In the genomic region with DNA sequence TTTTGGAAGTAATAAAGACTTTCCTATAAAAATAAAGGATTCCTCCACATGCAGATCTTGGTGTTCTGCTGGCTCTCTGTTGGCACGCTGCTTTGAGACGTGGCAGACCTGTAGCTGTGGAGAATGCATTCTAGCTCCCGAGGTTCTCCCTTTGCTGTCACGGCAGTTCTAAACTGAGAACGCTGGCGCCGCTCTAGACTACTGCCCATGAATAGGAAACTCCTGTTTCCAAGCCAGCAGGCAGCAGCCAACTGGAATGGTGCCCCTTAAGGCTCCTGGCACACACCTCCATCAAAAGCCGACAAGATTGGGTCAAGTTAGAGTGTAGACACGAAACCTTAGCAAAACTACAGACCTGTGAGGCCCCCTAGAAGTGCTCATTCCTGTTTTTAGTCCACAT, we compare ENCODE assay signal across 13 mouse cellular contexts. TPM values are rescaled to one million over a fixed set of nuclear protein-coding genes. Genes with fewer than 3 reads are reported as not detected.
DNase-seq lines count a peak whose midpoint lies in the region; ATAC-seq and TF ChIP-seq lines count a peak whose summit lies in the region.
"Had no signal": no experiment of that assay in that cellular context is flagged by ENCODE, and none has a peak within 500 bp of the region (broad histone marks: within the 10 kb centered on the region; RNA-seq: fewer than 3 reads in every experiment).

No protein-coding gene starts in this region.

- 29% methylated on average over 9 of the region's 9 CpGs for WGBS in liver, adult 2 months
- WGBS in liver, embryonic 12.5 days (ENCODE audit: insufficient replicate concordance): 87% methylated on average over 9 of the region's 9 CpGs
- 93% methylated on average over 9 of the region's 9 CpGs for WGBS in forebrain, embryonic 12.5 days

- peaks cover 30% of the 10 kb centered on the region; the same call in 1 of the 2 replicates for H3K79me2 ChIP-seq in liver, adult 2 months (ENCODE audit: control insufficient read depth, insufficient read depth, low read length)

- H3K4me1 ChIP-seq in liver, adult 2 months (ENCODE audit: control insufficient read depth, insufficient read depth, low read length): peaks cover 43% of the 10 kb centered on the region
- H3K4me1 ChIP-seq in liver, embryonic 12.5 days: peaks cover 64% of the 10 kb centered on the region
- H3K4me1 ChIP-seq in forebrain, embryonic 12.5 days: no peaks in the 10 kb centered on the region

- H3K27me3 ChIP-seq in liver, adult 2 months (ENCODE audit: control insufficient read depth, insufficient read depth, low read length): no peaks in the 10 kb centered on the region
- H3K27me3 ChIP-seq in liver, embryonic 12.5 days (replicated peaks): no peaks in the 10 kb centered on the region
- no peaks in the 10 kb centered on the region for H3K27me3 ChIP-seq in forebrain, embryonic 12.5 days
- H3K27me3 ChIP-seq: megakaryocyte, embryonic 14.5 days; Patski had no signal

- no peak overlapping the region for H3K9ac ChIP-seq in liver, adult 2 months (ENCODE audit: low read depth, low read length)
- no peak overlapping the region; the same call in 1 of the 2 replicates for H3K9ac ChIP-seq in liver, embryonic 12.5 days
- no peak overlapping the region for H3K9ac ChIP-seq in forebrain, embryonic 12.5 days

- H3K9me3 ChIP-seq in liver, embryonic 12.5 days (replicated peaks): no peaks in the 10 kb centered on the region
- no peaks in the 10 kb centered on the region for H3K9me3 ChIP-seq in forebrain, embryonic 12.5 days

- H3K27ac ChIP-seq in liver, adult 2 months (replicated peaks; ENCODE audit: insufficient read depth, low read depth, low read length): peak overlapping the region; percentile 92
- no peak overlapping the region for H3K27ac ChIP-seq in liver, embryonic 12.5 days
- no peak overlapping the region for H3K27ac ChIP-seq in forebrain, embryonic 12.5 days
- H3K27ac ChIP-seq: stomach, postnatal 0 days had no signal

- ATAC-seq in cerebellum, adult (ENCODE audit: insufficient number of reproducible peaks, low FRiP score, low TSS enrichment): peak; percentile 20; the same call in 1 of the 2 replicates
- ATAC-seq in liver, embryonic 12.5 days: no peak
- ATAC-seq in forebrain, embryonic 12.5 days (ENCODE audit: low FRiP score): no peak
- ATAC-seq: hindbrain, embryonic 16.5 days; Patski had no signal

- intact Hi-C loops in heart, postnatal 10 days (cut with DNase I): no loop called here

- H3K4me3 ChIP-seq in liver, adult 2 months (ENCODE audit: insufficient read depth, low read depth, low read length): no peak overlapping the region
- H3K4me3 ChIP-seq in liver, embryonic 12.5 days: no peak overlapping the region
- H3K4me3 ChIP-seq in forebrain, embryonic 12.5 days (replicated peaks): no peak overlapping the region
- H3K4me3 ChIP-seq: megakaryocyte, embryonic 14.5 days had no signal

- DNase-seq in cerebellum, postnatal 4 days (ENCODE audit: low spot score in 2 of 2): no peak
- DNase-seq in liver, adult 2 months (ENCODE audit: extremely low read depth, low read depth, low spot score): peak; percentile 87
- peak; percentile 71 for DNase-seq in heart, postnatal 10 days
- DNase-seq in right cerebral cortex, postnatal 25 days: peak; percentile 41
- no peak for DNase-seq in lung, postnatal 14 days

- 0 out of 2 replicates have a peak, but pooled peaks have one; percentile 12 for TF ChIP-seq CTCF in liver, adult 2 months (IDR thresholded peaks at IDR 0.05; ENCODE audit: low read depth, low read length)

- peaks cover 3% of the 10 kb centered on the region; the same call in 1 of the 2 replicates for H3K36me3 ChIP-seq in liver, adult 2 months (ENCODE audit: control insufficient read depth, insufficient read depth, low read length)
- H3K36me3 ChIP-seq in liver, embryonic 12.5 days: peaks cover 48% of the 10 kb centered on the region
- H3K36me3 ChIP-seq in forebrain, embryonic 12.5 days (replicated peaks): no peaks in the 10 kb centered on the region; the same call in none of the 2 replicates

- no peak overlapping the region for H3K4me2 ChIP-seq in liver, embryonic 12.5 days
- H3K4me2 ChIP-seq in forebrain, embryonic 12.5 days: no peak overlapping the region
- H3K4me2 ChIP-seq: liver, embryonic 11.5 days had no signal

- TF ChIP-seq POLR2A in liver, adult 2 months (IDR thresholded peaks at IDR 0.05; ENCODE audit: extremely low read depth, insufficient read depth, low read length): no peak

RNA-seq across cellular contexts. Expression of gene Lpcat3, which starts 10.8 kb away (rescaled TPM):
- total RNA-seq in liver, adult 2 months (2014; rRNA removed): 72.4 and 99.9 TPM in 2 replicates
- 172 and 188 TPM in 2 replicates for polyA plus RNA-seq in liver, adult 2 months (2012; rRNA removed)
- polyA plus RNA-seq in liver, embryonic 12.5 days (2016; fragmentation: Nextera tagmentation; extraction: Ambion mirVana): 67.1 and 74.5 TPM in 2 replicates
- total RNA-seq in heart, postnatal 10 days (2021): 10 to 100 TPM; 56.5 to 68.8 TPM
- polyA plus RNA-seq in forebrain, embryonic 12.5 days (2016; fragmentation: Nextera tagmentation; extraction: Ambion mirVana): 28.1 and 35.0 TPM in 2 replicates

RNA-seq across cellular contexts. Expression of gene C1s2, which starts 37.7 kb away (rescaled TPM):
- 0.09 TPM in 1 of 2 replicates, not detected in the other for total RNA-seq in liver, adult 2 months (2014; rRNA removed)
- not detected in 2 replicates for polyA plus RNA-seq in liver, adult 2 months (2012; rRNA removed)
- polyA plus RNA-seq in liver, embryonic 12.5 days (2016; fragmentation: Nextera tagmentation; extraction: Ambion mirVana): not detected in 2 replicates
- under 1 TPM; 0.26 to 0.45 TPM for total RNA-seq in heart, postnatal 10 days (2021)
- polyA plus RNA-seq in forebrain, embryonic 12.5 days (2016; fragmentation: Nextera tagmentation; extraction: Ambion mirVana): 0.08 TPM in 2 replicates
- polyA plus RNA-seq: hindbrain, embryonic 16.5 days; liver, embryonic 11.5 days had no signal

RNA-seq across cellular contexts. Expression of gene Emg1, which starts 38.4 kb away (rescaled TPM):
- 97.4 and 99.6 TPM in 2 replicates for total RNA-seq in liver, adult 2 months (2014; rRNA removed)
- 46.0 and 56.3 TPM in 2 replicates for polyA plus RNA-seq in liver, adult 2 months (2012; rRNA removed)
- 200 TPM in 2 replicates for polyA plus RNA-seq in liver, embryonic 12.5 days (2016; fragmentation: Nextera tagmentation; extraction: Ambion mirVana)
- total RNA-seq in heart, postnatal 10 days (2021): 10 to 100 TPM; 64.2 to 66.4 TPM
- polyA plus RNA-seq in forebrain, embryonic 12.5 days (2016; fragmentation: Nextera tagmentation; extraction: Ambion mirVana): 194 and 199 TPM in 2 replicates

RNA-seq across cellular contexts. Expression of gene Phb2, which starts 38.5 kb away (rescaled TPM):
- total RNA-seq in liver, adult 2 months (2014; rRNA removed): 140 and 151 TPM in 2 replicates
- 209 and 210 TPM in 2 replicates for polyA plus RNA-seq in liver, adult 2 months (2012; rRNA removed)
- 433 and 443 TPM in 2 replicates for polyA plus RNA-seq in liver, embryonic 12.5 days (2016; fragmentation: Nextera tagmentation; extraction: Ambion mirVana)
- 100 to 1,000 TPM; 394 to 399 TPM for total RNA-seq in heart, postnatal 10 days (2021)
- polyA plus RNA-seq in forebrain, embryonic 12.5 days (2016; fragmentation: Nextera tagmentation; extraction: Ambion mirVana): 330 and 338 TPM in 2 replicates

Comparison
In these comparisons a context has a peak if more than half of its experiments do, and no peak if none do; other contexts are left out.
1. DNase-seq: peak in liver, adult 2 months (single experiment), heart, postnatal 10 days (2 of 2) and right cerebral cortex, postnatal 25 days (single experiment); none in cerebellum, postnatal 4 days (0 of 2) and lung, postnatal 14 days (single experiment).